Mouse (Mus musculus) liver, postnatal 0 days (tissue): Measurements from ENCODE around the gene Nme6.

Source experiments
- CTCF ChIP-seq: sonication (generic); IDR thresholded peaks from 2 replicates; pipeline ENCODE4 v1.5.1; 2016; ENCODE audit warnings: antibody characterized with exemption, low read depth
- EP300 ChIP-seq: IDR thresholded peaks from 2 replicates; pipeline ENCODE4 v1.6.1; 2016; ENCODE audit warnings: antibody characterized with exemption, low read depth, mild to moderate bottlenecking

- TF ChIP-seq CTCF (no peak), EP300 (no peak)
Observed at GRCm38 (mm10) chr9:109855947-109856346, 23.4 kb downstream of the Nme6 start.
